Mouse (Mus musculus): ENCODE measurements around the gene Stard8.
"Not testable (repeated sequence)": the region's sequence is repeated elsewhere in the genome, so short reads cannot be mapped to it uniquely, and the experiment has no call there.

Stard8 gene

GRCm38 (mm10) chrX:99048111-99048510, 45.1 kb downstream of the Stard8 start:
- DNase-seq: no peak

DNA sequence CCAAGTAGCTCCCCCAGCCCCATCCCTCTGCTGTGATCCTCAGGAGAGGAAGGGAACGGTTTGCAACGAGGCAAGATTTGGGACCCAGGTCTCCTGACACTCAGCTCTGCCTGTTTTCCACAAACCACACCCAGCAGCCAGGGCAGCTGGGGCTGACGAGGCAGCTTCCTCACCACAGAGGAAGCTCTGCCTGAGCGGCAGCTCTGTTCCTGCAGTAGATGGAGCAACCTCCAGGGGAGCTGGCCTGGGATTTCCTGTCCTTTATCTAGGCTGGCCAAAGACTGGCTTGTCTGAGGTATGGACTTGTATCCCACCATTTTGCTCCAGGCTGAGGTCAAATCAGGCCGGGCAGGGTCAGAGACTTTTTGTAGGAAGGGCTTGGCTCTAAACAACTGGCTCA, 46.2 kb downstream of the Stard8 start:
- peak; percentile 24 for DNase-seq

DNA sequence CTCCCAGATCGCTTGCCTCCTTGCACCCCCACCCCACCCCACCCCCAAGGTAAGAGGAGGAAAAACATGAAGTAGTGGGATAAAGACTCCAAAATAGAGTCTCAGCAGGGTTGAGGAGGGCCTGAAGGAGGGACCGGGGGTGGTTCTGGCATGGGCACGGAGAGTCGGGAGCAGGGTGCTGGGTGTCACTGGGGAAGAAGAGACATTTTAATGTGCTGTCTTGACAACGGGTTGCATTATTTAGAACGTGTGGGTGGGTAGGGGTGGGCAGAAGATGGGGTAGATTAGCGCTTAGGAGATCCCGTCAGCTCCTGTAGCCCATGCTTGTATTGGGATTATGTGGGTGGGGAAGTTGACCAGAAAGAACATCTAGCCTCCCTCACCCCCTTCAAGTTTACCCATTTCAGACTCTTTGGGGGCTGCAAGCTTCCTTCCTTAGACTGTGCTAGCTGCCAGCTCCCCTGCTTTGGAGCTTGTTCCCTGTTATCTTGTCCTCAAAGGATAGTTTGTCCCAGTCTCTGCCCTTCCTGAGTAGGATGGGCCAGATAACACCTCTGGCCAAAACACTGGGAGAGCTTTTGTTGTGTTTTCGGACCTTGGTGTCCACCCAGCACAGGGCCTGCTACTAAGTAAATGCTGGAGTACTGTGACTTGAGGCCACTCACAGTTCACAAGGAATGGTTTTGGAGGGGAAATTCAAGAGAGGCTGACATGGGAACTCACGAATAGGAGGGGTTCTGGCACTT, 47.9 kb downstream of the Stard8 start:
- DNase-seq: no peak

DNA sequence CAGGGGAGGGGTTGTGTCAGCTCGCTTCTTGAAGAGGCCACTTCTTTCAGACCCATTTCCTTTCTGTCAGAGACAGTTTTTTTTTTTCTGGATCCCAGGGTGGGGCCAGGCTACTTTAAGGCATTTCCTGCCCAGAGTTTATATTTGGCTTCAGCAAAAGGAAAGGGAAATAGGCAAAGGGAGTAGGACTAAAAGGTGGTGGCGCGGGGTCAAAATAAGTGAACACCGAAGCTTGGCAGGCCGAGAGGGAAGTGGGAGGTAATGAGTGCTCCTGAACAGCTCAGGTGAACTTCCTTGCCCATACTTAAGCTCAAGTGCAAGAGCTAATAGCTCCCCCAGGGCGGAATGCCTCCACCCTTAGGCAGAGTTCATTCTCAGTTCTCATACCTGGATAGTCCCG, 49.2 kb downstream of the Stard8 start:
- DNase-seq: no peak

DNA sequence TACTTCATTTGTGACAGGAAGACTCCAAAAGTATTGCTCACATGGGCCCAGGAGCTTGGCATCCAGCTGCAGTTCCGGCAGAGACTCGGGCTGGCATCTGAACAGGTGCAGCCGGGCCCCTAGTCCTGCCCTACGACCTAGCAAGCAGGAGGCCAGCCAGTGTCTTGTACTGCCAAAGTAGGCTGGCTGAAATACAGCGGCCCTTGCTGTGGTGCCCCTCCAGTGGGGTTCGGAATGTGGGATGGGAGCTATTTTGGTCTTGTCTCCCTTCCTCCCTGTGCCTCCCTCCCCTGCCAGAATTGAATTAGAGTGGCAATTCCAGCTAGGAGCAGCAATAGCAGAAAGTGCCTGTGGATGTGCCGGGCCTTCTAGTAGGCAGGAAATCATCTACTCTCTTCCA, 51.5 kb downstream of the Stard8 start:
- no peak for DNase-seq

GRCm38 (mm10) chrX:99057772-99058440, 54.9 kb downstream of the Stard8 start:
- DNase-seq: no peak

GRCm38 (mm10) chrX:99059119-99059518, 56.1 kb downstream of the Stard8 start:
- DNase-seq: no peak

DNA sequence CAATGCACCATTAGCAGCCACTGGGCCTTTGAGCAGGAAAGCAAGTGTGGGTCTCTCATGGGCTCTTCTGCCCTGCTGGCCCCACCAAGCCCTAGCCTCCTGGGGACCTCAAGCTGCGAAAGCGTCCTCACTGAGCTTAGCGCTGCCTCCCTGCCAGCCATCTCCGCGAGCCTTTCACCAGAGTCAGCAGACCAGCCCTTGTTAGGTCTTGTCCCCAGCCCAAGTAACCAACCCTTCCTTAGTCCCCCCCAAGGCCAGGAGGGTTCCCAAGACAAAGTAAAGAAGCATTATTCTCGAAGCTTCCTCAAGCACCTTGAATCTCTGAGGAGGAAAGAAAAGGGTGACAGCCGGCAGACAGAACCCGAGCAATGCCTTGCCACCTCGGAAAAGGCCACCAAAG, 62.5 kb downstream of the Stard8 start:
- no peak for DNase-seq

GRCm38 (mm10) chrX:99066550-99066949, 63.5 kb downstream of the Stard8 start:
- DNase-seq: no peak

- DNase-seq: no peak
These were observed 64.2 kb downstream of the Stard8 start for GRCm38 (mm10) chrX:99067232-99067631.

DNA sequence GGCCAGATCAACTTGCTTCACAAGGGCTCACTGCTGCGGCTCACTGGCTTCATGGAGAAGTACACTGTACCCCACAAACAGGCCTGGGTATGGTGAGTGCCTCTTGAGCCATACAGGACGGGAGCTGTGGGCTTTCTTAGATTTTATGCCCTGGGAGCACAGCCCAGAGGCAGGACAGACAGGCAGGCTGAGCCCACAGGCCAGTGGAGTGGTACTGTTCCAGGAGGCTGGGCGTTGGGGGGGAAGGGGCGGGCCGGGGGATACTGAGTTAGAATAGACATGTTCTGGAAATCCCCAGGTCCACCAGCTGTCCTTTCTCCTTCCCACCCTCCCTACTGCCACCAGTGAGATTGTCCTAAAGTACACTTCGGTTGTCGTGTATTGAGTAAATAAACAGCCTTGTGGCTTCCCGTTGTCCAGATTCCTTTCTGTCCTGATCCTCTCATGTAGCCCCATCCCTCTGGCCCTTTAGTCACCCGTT, 64.7 kb downstream of the Stard8 start:
- DNase-seq: no peak

DNA sequence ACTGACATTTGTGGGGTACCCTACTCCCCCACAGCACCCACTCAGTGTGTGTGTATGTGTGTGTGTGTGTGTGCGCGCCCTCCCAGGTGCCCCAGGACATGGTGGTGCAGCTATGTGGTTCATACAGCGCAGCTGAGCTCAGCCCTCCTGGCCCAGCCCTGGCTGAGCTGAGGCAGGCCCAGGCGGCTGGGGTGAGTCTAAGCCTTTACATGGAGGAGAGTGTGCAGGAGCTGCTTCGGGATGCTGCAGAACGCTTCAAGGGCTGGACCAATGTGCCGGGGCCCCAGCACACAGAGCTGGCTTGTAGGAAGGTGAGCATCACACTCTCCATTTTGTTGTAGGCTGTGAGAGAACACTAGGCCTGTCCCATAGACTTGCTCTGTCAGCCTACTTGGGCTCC, 68.1 kb downstream of the Stard8 start:
- DNase-seq: no peak

DNA sequence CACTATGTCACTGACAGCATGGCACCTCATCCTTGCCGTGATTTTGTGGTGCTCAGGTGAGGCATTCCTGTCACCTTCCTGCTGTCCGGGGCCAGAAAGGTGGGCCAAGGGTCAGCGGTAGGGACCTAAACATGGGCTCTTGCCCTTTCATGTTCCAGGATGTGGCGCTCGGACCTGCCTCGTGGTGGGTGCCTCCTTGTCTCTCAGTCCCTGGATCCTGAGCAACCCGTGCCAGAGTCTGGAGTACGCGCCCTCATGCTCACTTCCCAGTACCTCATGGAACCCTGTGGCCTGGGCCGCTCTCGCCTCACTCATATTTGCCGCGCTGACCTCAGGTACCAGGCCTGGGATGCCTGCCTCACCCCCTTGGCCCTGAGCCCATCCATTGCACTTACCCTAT, 69.5 kb downstream of the Stard8 start:
- DNase-seq: no peak

DNA sequence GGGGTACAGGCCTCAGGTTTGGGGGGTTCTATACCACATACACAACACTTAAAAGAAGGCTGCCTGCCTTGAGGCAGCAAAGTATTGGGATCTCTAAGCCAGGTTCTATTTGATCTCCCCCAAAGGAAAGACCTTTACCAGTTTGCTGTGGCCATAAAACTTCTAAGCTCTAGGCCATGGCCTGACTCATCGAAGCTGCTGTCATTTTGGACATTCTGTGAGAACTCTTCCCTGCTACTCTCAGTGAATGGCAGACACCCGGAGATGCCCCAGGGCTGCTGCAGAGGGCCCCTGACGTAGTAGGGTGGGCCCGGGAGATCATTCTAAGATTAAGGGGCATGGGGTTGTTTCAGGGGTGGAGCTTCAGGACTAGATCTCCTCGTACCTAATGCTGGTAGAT, 72.1 kb downstream of the Stard8 start:
- no peak for DNase-seq

- no peak for DNase-seq
These were observed 73.4 kb downstream of the Stard8 start for GRCm38 (mm10) chrX:99076460-99076859.

- DNase-seq: not testable (repeated sequence)
These were observed 75.4 kb downstream of the Stard8 start for GRCm38 (mm10) chrX:99078374-99078892.

DNA sequence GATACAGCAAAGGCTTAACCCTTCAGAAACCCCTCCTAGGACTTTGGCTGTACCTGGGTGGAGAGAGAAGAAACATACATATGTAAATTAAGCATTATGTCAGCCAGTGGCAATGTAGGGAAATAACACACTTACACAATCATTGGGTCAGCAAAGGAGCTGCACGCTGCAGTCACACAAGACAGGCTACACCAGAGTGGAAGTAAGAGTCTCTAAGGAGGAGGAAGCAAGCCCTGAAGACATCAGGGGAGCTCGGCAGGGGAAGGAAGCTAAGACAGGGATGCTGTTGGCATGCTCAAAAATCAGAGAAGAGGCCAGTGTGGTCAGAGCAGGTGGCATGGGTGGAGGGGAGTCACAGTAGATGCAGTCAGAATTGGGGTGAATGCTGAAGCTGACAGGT, 89.7 kb downstream of the Stard8 start:
- DNase-seq: no peak

GRCm38 (mm10) chrX:99111088-99111724, 108.2 kb downstream of the Stard8 start:
- not testable (repeated sequence) for DNase-seq

- DNase-seq: no peak
These were observed 116.5 kb downstream of the Stard8 start for GRCm38 (mm10) chrX:99119510-99119909.
